Mouse (Mus musculus): Measurements from ENCODE around the gene Fam205a1. TPM values are rescaled to one million over a fixed set of nuclear protein-coding genes. Genes with fewer than 3 reads are reported as not detected.
A peak's percentile ranks its signal among the peaks of the same experiment; 100 is the strongest.
"Not testable (repeated sequence)": the region's sequence is repeated elsewhere in the genome, so short reads cannot be mapped to it uniquely, and the experiment has no call there.

Fam205a1 gene
- polyA plus RNA-seq, 1 experiment from 2014 or later, result 0.04 TPM

DNA sequence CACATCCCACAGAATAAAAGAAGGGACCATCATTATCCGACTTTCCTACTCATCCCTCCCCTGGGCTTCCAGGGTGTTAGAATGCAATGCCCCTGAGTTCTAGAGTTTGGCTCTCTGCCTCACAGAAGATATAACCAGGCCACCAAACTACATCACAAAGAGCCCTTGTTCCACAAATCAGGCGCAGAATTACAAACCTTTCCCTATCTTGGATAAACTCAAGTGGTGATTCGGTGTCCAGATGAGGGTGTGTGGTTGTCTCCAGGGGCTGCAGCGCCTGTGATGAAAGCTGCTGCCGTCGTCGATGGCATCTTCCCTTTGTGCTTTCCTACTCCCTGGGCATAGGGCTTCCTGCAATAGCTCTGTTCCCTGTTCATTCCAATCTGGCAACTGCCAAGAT is 20.4 kb upstream of the Fam205a1 start, which contains the start of gene Fam205c:
Gene Fam205c (minus strand): TSS at position 101 of the 400 bp plus-strand sequence.
- peak; percentile 46 for DNase-seq (ENCODE audit: low spot score)
- no peaks in the 10 kb centered on the region for H3K36me3 ChIP-seq
- H3K9me3 ChIP-seq, result no peaks in the 10 kb centered on the region
- H3K27ac ChIP-seq, result no peak within 1 kb of the TSS
- H3K27me3 ChIP-seq (ENCODE audit: insufficient read depth, poor library complexity, severe bottlenecking), result peaks cover 20% of the 10 kb centered on the region; the same call in 1 of the 2 replicates
- H3K4me1 ChIP-seq, result no peaks in the 10 kb centered on the region
- no peak within 1 kb of the TSS for H3K4me3 ChIP-seq
- WGBS, result 71% methylated on average over 7 of the region's 7 CpGs

DNA sequence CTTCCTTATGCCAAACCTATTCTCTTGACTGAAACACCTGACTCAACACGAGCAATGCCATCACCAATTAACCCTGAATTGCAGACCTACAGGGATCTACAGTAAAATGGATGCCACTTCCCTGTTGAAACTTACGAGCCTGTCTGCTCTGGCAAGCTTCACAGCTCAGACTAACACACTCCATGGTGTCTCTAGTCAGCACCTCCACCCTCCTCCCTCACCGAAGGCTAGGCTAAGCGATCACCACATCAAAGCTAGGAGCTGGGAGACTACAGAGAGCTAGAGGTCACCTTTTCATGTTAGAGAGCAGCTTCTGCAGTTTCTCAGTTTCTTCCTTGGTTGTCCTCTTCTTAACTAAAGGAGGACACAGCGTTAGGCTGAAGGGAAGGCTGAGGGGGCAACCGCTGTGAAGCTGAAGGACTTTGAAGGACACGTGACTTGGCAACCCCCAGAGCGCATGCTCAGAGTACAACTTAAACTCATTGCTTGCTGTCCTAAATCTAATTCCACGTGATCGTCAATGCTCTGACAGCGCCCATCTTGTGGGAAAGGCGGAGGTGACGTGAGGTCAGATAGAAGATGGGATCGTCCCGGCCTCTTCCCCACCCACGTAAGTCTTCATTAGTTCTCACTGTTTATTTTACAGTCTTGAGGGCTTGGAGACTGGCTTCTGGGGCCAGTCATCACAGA is 19.2 kb upstream of the Fam205a1 start:
- Histone ChIP-seq H3K36me3 (no peaks in the 10 kb centered on the region), H3K4me1 (no peaks in the 10 kb centered on the region), H3K9me3 (no peaks in the 10 kb centered on the region), H3K27ac (no peak overlapping the region), H3K4me3 (no peak overlapping the region), H3K27me3 (ENCODE audit: insufficient read depth, poor library complexity, severe bottlenecking) (peaks cover 20% of the 10 kb centered on the region; the same call in 1 of the 2 replicates)
- WGBS, result 73% methylated on average over 16 of the region's 16 CpGs
- DNase-seq (ENCODE audit: low spot score), result peak; percentile 72

GRCm38 (mm10) chr4:42872151-42872550 is 18.5 kb upstream of the Fam205a1 start:
- H3K27me3 ChIP-seq (ENCODE audit: insufficient read depth, poor library complexity, severe bottlenecking), result peaks cover 20% of the 10 kb centered on the region; the same call in 1 of the 2 replicates
- H3K4me1 ChIP-seq, result no peaks in the 10 kb centered on the region
- H3K36me3 ChIP-seq, result no peaks in the 10 kb centered on the region
- no peak overlapping the region for H3K4me3 ChIP-seq
- WGBS, result 90% methylated on average over 7 of the region's 7 CpGs
- peak; percentile 55 for DNase-seq (ENCODE audit: low spot score)
- H3K27ac ChIP-seq, result no peak overlapping the region
- no peaks in the 10 kb centered on the region for H3K9me3 ChIP-seq

DNA sequence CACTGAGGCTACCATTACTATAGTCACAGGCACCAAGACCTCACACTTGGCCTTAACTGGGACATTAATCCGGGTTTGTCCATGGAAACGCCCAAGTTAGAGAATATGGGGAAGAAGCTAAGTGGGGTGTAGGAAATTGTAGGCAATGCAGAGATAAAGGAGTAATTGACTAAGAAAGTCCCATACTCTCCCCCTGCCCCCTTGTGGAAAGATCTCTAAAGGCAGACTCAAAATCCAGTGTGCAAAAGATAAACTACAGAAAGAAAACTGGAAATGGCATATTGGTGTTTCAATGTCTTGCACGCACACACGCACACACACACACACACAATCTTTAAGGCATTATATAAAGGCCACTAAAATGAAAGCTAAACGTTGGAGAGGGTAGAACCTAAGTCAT is 17.1 kb upstream of the Fam205a1 start:
- no peak overlapping the region for H3K27ac ChIP-seq
- H3K27me3 ChIP-seq (ENCODE audit: insufficient read depth, poor library complexity, severe bottlenecking), result peaks cover 24% of the 10 kb centered on the region; the same call in 1 of the 2 replicates
- no peaks in the 10 kb centered on the region for H3K36me3 ChIP-seq
- DNase-seq (ENCODE audit: low spot score), result no peak
- no peaks in the 10 kb centered on the region for H3K9me3 ChIP-seq
- no peak overlapping the region for H3K4me3 ChIP-seq
- H3K4me1 ChIP-seq, result 0 out of 2 replicates have a peak, but pooled peaks cover 3% of the 10 kb centered on the region
- WGBS, result 73% methylated on average over 5 of the region's 5 CpGs

GRCm38 (mm10) chr4:42868193-42868592 is 14.5 kb upstream of the Fam205a1 start:
- Histone ChIP-seq H3K27me3 (ENCODE audit: insufficient read depth, poor library complexity, severe bottlenecking) (peaks cover 18% of the 10 kb centered on the region; the same call in 1 of the 2 replicates), H3K4me3 (no peak overlapping the region), H3K9me3 (no peaks in the 10 kb centered on the region), H3K36me3 (no peaks in the 10 kb centered on the region), H3K27ac (peak overlapping the region; percentile 62; the same call in 1 of the 2 replicates), H3K4me1 (0 out of 2 replicates have a peak, but pooled peaks cover 3% of the 10 kb centered on the region)
- no peak for DNase-seq (ENCODE audit: low spot score)
- 79% methylated on average over 5 of the region's 5 CpGs for WGBS

- Histone ChIP-seq H3K4me1 (0 out of 2 replicates have a peak, but pooled peaks cover 3% of the 10 kb centered on the region), H3K9me3 (no peaks in the 10 kb centered on the region), H3K4me3 (no peak overlapping the region), H3K36me3 (no peaks in the 10 kb centered on the region), H3K27me3 (ENCODE audit: insufficient read depth, poor library complexity, severe bottlenecking) (peaks cover 18% of the 10 kb centered on the region; the same call in 1 of the 2 replicates), H3K27ac (peak overlapping the region; percentile 62)
- peak; percentile 79 for DNase-seq (ENCODE audit: low spot score)
- 55% methylated on average over 3 of the region's 3 CpGs for WGBS
Measured at GRCm38 (mm10) chr4:42867390-42867789, 13.7 kb upstream of the Fam205a1 start.

- not testable (repeated sequence) for H3K27me3 ChIP-seq (ENCODE audit: insufficient read depth, poor library complexity, severe bottlenecking); H3K9me3 ChIP-seq; H3K36me3 ChIP-seq; H3K27ac ChIP-seq; H3K4me3 ChIP-seq; H3K4me1 ChIP-seq
- 68% methylated on average over 4 of the region's 5 CpGs for WGBS
- peak; percentile 80 for DNase-seq (ENCODE audit: low spot score)
Measured at GRCm38 (mm10) chr4:42863487-42863886, 9.8 kb upstream of the Fam205a1 start.

GRCm38 (mm10) chr4:42860483-42860882 is 6.8 kb upstream of the Fam205a1 start:
- peak; percentile 95 for DNase-seq (ENCODE audit: low spot score)
- not testable (repeated sequence) for H3K36me3 ChIP-seq; H3K4me1 ChIP-seq; H3K27me3 ChIP-seq (ENCODE audit: insufficient read depth, poor library complexity, severe bottlenecking); H3K9me3 ChIP-seq; H3K4me3 ChIP-seq
- 76% methylated on average over 9 of the region's 9 CpGs for WGBS
- H3K27ac ChIP-seq, result peak overlapping the region; percentile 10; the same call in 1 of the 2 replicates

GRCm38 (mm10) chr4:42856671-42857070 is 3.0 kb upstream of the Fam205a1 start, which contains the start of gene Gm12394:
TSS of gene Gm12394 (minus strand) at chr4:42856771.
- DNase-seq (ENCODE audit: low spot score); H3K36me3 ChIP-seq; H3K9me3 ChIP-seq; H3K4me1 ChIP-seq; H3K4me3 ChIP-seq; H3K27me3 ChIP-seq (ENCODE audit: insufficient read depth, poor library complexity, severe bottlenecking); H3K27ac ChIP-seq: not testable (repeated sequence)
- 75% methylated on average over 1 of the region's 1 CpGs for WGBS

Other genes starting within 250 kb of the Fam205a1 start
- gene Gm10591, start 241.7 kb downstream of the Fam205a1 start, polyA plus RNA-seq (2016; fragmentation: Nextera tagmentation; extraction: Ambion mirVana), result not detected in 2 replicates
- not detected in 2 replicates for gene Gm2564, start 224.2 kb downstream of the Fam205a1 start, polyA plus RNA-seq (2016; fragmentation: Nextera tagmentation; extraction: Ambion mirVana)
- not detected in 2 replicates for gene Ccl27b, start 198.6 kb downstream of the Fam205a1 start, polyA plus RNA-seq (2016; fragmentation: Nextera tagmentation; extraction: Ambion mirVana)
- not detected in 2 replicates for gene Il11ra2, start 192.0 kb downstream of the Fam205a1 start, polyA plus RNA-seq (2016; fragmentation: Nextera tagmentation; extraction: Ambion mirVana)
- gene 4930578G10Rik, start 118.3 kb downstream of the Fam205a1 start, polyA plus RNA-seq (2016; fragmentation: Nextera tagmentation; extraction: Ambion mirVana), result not detected in 2 replicates
- 0.21 TPM in 1 of 2 replicates, not detected in the other for gene Ccl19, start 97.3 kb downstream of the Fam205a1 start, polyA plus RNA-seq (2016; fragmentation: Nextera tagmentation; extraction: Ambion mirVana)
- not detected in 2 replicates for gene Ccl21a, start 79.9 kb downstream of the Fam205a1 start, polyA plus RNA-seq (2016; fragmentation: Nextera tagmentation; extraction: Ambion mirVana)
- 0.09 and 0.19 TPM in 2 replicates for gene Gm12394, start 2.9 kb upstream of the Fam205a1 start, polyA plus RNA-seq (2016; fragmentation: Nextera tagmentation; extraction: Ambion mirVana)
- 0.16 and 0.24 TPM in 2 replicates for gene Fam205c, start 20.3 kb upstream of the Fam205a1 start, polyA plus RNA-seq (2016; fragmentation: Nextera tagmentation; extraction: Ambion mirVana)
- 1.5 and 2.8 TPM in 2 replicates for gene Phf24, start 62.8 kb upstream of the Fam205a1 start, polyA plus RNA-seq (2016; fragmentation: Nextera tagmentation; extraction: Ambion mirVana)
- 11.4 and 12.3 TPM in 2 replicates for gene Dnajb5, start 95.9 kb upstream of the Fam205a1 start, polyA plus RNA-seq (2016; fragmentation: Nextera tagmentation; extraction: Ambion mirVana)
- 0.25 and 0.70 TPM in 2 replicates for gene 1700022I11Rik, start 115.7 kb upstream of the Fam205a1 start, polyA plus RNA-seq (2016; fragmentation: Nextera tagmentation; extraction: Ambion mirVana)
- gene Vcp, start 146.6 kb upstream of the Fam205a1 start, polyA plus RNA-seq (2016; fragmentation: Nextera tagmentation; extraction: Ambion mirVana), result 588 and 628 TPM in 2 replicates
- 13.9 and 18.0 TPM in 2 replicates for gene Fancg, start 156.6 kb upstream of the Fam205a1 start, polyA plus RNA-seq (2016; fragmentation: Nextera tagmentation; extraction: Ambion mirVana)
- gene Pigo, start 171.9 kb upstream of the Fam205a1 start, polyA plus RNA-seq (2016; fragmentation: Nextera tagmentation; extraction: Ambion mirVana), result 18.4 and 21.0 TPM in 2 replicates
- 320 and 370 TPM in 2 replicates for gene Stoml2, start 177.8 kb upstream of the Fam205a1 start, polyA plus RNA-seq (2016; fragmentation: Nextera tagmentation; extraction: Ambion mirVana)
- gene Fam214b, start 192.3 kb upstream of the Fam205a1 start, polyA plus RNA-seq (2016; fragmentation: Nextera tagmentation; extraction: Ambion mirVana), result 12.0 and 12.7 TPM in 2 replicates
- 7.1 and 8.5 TPM in 2 replicates for gene Unc13b, start 205.1 kb upstream of the Fam205a1 start, polyA plus RNA-seq (2016; fragmentation: Nextera tagmentation; extraction: Ambion mirVana)